Mouse (Mus musculus) testis, adult 2 months (tissue): Measurements from ENCODE around the gene Hadhb. TPM values are rescaled to one million over a fixed set of nuclear protein-coding genes. Genes with fewer than 3 reads are reported as not detected.

Source experiments
- H3K27ac ChIP-seq: fragments of 200-500 bp; 2 replicates; pipeline ENCODE4 v1.5.1; 2012; ENCODE audit warnings: low read depth, low read length; ENCODE audit not compliant: control insufficient read depth, insufficient read depth
- H3K27me3 ChIP-seq: fragments of 200-500 bp; 2 replicates; pipeline ENCODE4 v1.6.1; 2012; ENCODE audit warnings: mild to moderate bottlenecking, low read length, moderate library complexity; ENCODE audit not compliant: control insufficient read depth, insufficient read depth
- H3K36me3 ChIP-seq: fragments of 200-500 bp; 2 replicates; pipeline ENCODE4 v1.6.1; 2012; ENCODE audit warnings: mild to moderate bottlenecking, low read length; ENCODE audit not compliant: control insufficient read depth, insufficient read depth
- H3K4me1 ChIP-seq: fragments of 200-500 bp; 2 replicates; pipeline ENCODE4 v1.6.1; 2012; ENCODE audit warnings: low read length; ENCODE audit not compliant: control insufficient read depth, insufficient read depth
- H3K4me3 ChIP-seq: fragments of 200-500 bp; 2 replicates; pipeline ENCODE4 v1.5.1; 2012; ENCODE audit warnings: low read depth, mild to moderate bottlenecking, low read length, moderate library complexity, mixed read lengths; ENCODE audit not compliant: control insufficient read depth
- CTCF ChIP-seq: fragments of 200-500 bp; IDR thresholded peaks from 2 replicates; pipeline ENCODE4 v1.5.1; 2012; ENCODE audit warnings: low read depth, mild to moderate bottlenecking, inconsistent platforms, low read length, moderate library complexity; ENCODE audit not compliant: control insufficient read depth, insufficient read depth, insufficient replicate concordance
- POLR2A ChIP-seq: fragments of 200-500 bp; IDR thresholded peaks from 2 replicates; pipeline ENCODE4 v1.6.1; 2012; ENCODE audit warnings: low read depth, mild to moderate bottlenecking, inconsistent platforms, low read length, moderate library complexity; ENCODE audit not compliant: control insufficient read depth
- polyA plus RNA-seq: library from polyadenylated mRNA; depleted of rRNA; stranded (reverse); fragments of >200 nt; gene quantifications from 2 replicates; pipeline ENCODE4 v1.2.3, GENCODE M21; 2012

The Hadhb gene
- polyA plus RNA-seq, 1 experiment, result 60.1 TPM

DNA sequence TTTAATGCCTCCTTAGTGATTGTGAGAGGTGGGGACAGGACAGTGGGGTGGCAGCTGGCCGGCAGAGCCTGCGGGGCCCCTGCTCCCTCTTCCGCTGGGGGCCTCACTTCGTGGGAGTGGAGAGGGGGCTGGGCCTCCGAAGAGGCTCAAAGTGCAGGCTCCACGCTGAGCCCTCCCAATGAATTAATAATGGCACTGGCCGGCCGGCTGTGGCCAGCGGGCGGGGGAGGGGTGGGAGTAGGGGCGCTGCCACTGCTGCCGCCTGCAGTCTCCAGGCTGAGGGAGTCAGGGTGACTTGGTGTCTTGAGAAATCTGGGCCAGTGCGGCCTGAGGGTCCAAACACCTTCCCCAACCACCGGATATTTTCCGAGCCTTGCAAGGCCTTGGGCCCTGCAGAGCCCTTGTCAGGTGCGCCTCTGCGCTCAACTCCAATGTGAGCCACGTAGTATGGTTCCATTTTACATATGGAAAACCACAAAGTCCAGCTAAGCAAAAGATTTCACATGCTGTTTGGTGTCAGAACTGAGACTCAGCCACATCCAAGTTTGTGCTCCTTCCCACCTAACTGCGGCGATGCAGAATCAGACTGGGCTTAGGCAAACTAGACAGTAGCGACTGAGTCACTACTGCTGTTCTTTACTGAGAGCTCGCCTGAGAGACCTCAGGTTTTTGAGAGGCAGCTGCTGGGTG lies 44.5 kb upstream of the Hadhb start:
- H3K4me3 ChIP-seq, result no peak overlapping the region
- TF ChIP-seq CTCF, result no peak
- TF ChIP-seq POLR2A, result no peak
- H3K36me3 ChIP-seq, result no peaks in the 10 kb centered on the region
- peaks cover 22% of the 10 kb centered on the region for H3K4me1 ChIP-seq
- H3K27me3 ChIP-seq, result no peaks in the 10 kb centered on the region; the same call in 1 of the 2 replicates
- no peak overlapping the region for H3K27ac ChIP-seq

DNA sequence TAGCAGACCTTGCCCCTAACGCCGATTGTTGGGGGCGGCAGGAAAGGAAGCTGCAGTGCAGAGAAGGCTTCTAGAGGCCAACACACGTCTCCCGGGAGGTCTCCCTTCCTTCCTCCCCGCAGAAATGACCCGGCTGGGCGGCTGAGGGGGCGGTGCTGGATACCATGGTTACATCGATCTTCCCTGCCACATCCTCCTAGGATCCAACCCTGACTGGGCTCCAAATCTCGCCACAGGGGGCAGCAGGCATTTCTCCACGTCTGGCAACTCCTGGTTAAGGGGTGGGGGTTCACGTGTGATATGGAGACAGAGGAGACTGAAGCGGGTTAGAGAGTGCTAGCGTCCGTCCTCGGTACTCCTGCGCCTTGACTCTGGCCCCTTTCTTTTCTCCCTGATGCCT lies 43.9 kb upstream of the Hadhb start:
- Histone ChIP-seq H3K4me3 (no peak overlapping the region), H3K27me3 (no peaks in the 10 kb centered on the region), H3K36me3 (no peaks in the 10 kb centered on the region), H3K4me1 (peaks cover 19% of the 10 kb centered on the region), H3K27ac (no peak overlapping the region)
- TF ChIP-seq POLR2A (no peak), CTCF (no peak)

DNA sequence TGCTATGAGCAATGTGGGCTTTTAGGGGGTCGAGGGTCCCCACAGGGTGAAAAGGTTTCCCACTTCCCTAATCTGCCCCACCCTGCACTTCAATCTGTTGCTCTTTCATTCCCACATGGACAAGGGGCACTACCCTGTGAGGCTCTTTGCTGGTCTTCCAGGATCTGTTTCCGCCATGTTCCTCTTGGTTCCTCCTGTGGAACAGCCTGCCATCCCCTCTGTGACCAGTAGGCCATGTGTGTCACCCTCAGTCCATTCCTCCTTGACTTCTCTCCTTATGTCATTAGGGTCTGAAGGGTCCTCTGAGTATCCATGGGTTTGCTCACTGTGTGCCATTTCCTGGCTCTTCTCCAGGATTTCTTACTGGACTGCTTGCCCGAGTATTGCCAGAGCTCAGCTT lies 43.3 kb upstream of the Hadhb start:
- Histone ChIP-seq H3K36me3 (no peaks in the 10 kb centered on the region), H3K4me1 (peaks cover 19% of the 10 kb centered on the region), H3K27ac (no peak overlapping the region), H3K27me3 (no peaks in the 10 kb centered on the region), H3K4me3 (no peak overlapping the region)
- TF ChIP-seq CTCF (no peak), POLR2A (no peak)

DNA sequence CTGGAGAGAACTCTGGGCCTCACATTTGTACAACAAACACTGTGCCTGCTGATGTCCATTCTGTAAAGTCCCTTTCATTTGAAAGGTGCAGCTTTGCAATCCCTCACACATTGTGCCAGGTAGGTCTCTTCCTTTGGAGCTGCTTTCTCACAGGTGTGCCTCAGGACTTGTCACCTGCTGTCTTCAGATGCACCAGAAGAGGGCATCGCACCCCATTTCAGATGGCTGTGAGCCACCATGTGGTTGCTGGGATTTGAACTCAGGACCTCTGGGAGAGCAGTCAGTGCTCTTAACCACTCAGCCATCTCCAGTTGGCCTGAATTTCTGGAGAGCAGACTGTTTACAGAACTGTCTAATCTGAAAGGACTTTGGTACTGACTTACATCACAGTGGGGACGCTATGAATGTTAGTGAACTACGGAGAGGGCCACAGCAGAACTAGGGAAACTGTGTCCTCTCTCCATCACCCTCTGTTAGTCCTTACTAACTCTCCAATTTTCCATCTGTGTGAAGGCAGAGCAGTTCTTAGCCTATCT lies 42.4 kb upstream of the Hadhb start:
- H3K27ac ChIP-seq, result no peak overlapping the region
- TF ChIP-seq CTCF (no peak), POLR2A (no peak)
- peaks cover 19% of the 10 kb centered on the region for H3K4me1 ChIP-seq

DNA sequence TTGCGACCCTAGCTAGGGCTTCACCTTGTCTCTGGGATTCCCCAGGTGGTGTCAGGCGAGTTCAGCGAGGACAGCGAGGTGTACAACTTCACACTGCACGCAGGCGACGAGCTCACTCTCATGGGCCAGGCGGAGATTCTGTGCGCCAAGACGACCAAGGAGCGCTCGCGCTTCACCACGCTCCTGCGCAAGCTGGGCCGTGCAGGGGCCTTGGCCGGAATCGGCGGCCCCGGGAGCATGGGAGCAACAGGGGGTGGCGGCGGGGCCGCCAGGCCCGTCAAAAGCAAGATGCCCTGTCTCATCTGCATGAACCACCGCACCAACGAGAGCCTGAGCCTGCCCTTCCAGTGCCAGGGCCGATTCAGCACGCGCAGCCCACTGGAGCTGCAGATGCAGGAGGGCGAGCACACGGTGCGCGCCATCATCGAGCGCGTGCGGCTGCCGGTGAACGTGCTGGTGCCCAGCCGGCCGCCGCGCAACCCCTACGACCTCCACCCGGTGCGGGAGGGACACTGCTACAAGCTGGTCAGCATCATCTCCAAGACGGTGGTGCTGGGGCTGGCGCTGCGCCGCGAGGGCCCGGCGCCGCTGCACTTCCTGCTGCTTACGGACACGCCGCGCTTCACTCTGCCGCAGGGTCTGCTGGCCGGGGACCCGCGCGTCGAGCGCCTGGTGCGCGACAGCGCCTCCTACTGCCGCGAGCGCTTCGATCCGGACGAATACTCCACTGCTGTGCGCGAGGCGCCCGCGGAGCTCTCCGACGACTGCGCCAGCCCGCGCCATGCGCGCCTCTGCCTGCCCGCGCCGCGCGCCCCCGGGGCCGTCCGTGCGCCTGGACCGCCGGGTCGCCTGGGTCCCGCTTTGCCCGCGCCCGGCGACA lies 40.9 kb upstream of the Hadhb start:
- Histone ChIP-seq H3K36me3 (no peaks in the 10 kb centered on the region; the same call in 1 of the 2 replicates), H3K4me1 (peaks cover 19% of the 10 kb centered on the region), H3K27me3 (no peaks in the 10 kb centered on the region), H3K27ac (no peak overlapping the region), H3K4me3 (peak overlapping the region; percentile 82)
- no peak for TF ChIP-seq POLR2A
- TF ChIP-seq CTCF, result peak; percentile 13; the same call in 1 of the 2 replicates

More for the DNA sequence above, 42.4 kb upstream of the Hadhb start:
- H3K36me3 ChIP-seq, result no peaks in the 10 kb centered on the region
- no peaks in the 10 kb centered on the region for H3K27me3 ChIP-seq
- no peak overlapping the region for H3K4me3 ChIP-seq

DNA sequence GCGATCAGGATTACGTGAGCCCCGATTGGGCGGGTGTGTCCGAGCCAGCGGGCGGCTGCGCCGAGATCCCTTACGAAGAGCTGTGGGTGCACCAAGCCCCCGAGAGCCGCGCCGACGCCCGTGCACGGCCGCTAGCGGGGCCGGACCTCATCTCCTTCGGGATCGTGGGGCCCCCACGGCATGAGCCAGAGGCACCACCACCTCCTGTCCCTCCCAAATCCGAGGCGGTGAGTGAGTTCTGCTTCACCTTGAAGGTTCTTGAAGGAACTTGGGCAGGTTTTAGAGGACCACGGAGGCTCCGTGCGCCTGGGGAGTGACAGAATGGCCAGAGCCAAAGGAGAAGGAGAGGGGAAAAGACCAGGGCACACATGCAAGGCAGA lies 40.3 kb upstream of the Hadhb start:
- no peak for TF ChIP-seq POLR2A
- no peak for TF ChIP-seq CTCF
- H3K27ac ChIP-seq, result no peak overlapping the region
- peak overlapping the region; percentile 82 for H3K4me3 ChIP-seq
- no peaks in the 10 kb centered on the region; the same call in 1 of the 2 replicates for H3K36me3 ChIP-seq
- H3K4me1 ChIP-seq, result peaks cover 19% of the 10 kb centered on the region
- no peaks in the 10 kb centered on the region for H3K27me3 ChIP-seq

DNA sequence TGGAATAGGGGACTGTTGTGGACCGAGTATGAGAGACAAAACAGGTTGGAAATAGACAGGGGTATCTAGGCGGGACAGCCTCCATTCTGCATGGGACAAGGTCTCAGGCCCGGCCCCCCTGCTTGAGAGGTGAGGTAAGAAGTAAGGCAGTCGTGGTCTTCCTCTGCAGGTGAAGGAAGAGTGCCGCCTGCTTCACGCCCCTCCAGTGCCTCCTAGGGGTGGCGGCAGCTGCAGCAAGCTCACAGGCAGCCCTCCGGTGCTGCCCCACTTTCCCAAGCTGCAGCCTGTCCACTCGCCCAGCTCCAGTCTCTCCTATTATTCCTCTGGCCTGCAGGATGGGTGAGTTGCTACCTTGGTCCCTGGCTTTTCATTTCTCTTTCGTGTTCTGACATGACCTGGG lies 39.3 kb upstream of the Hadhb start:
- Histone ChIP-seq H3K4me1 (peaks cover 14% of the 10 kb centered on the region), H3K4me3 (no peak overlapping the region), H3K36me3 (peaks cover 2% of the 10 kb centered on the region), H3K27me3 (no peaks in the 10 kb centered on the region), H3K27ac (no peak overlapping the region)
- TF ChIP-seq CTCF (no peak), POLR2A (no peak)
